Mouse (Mus musculus) layer of hippocampus, postnatal 10 days (tissue): ENCODE data around the gene Lcmt2. TPM values are rescaled to one million over a fixed set of nuclear protein-coding genes. Genes with fewer than 3 reads are reported as not detected.
A peak's percentile ranks its signal among the peaks of the same experiment; 100 is the strongest.
"Not testable (repeated sequence)": the region's sequence is repeated elsewhere in the genome, so short reads cannot be mapped to it uniquely, and the experiment has no call there.

ENCODE experiments used
- DNase-seq, 2 experiments: peaks; one replicate each; pipeline ENCODE4 v3.0.0; 2021; ENCODE audit warnings: low spot score in 2 of 2
- long read RNA-seq: library from polyadenylated mRNA; stranded (forward); transcript quantifications from one replicate; pipeline ENCODE4 v2.0.0, GENCODE M21; 2023
- total RNA-seq, 2 experiments: library from RNA; stranded (reverse); gene quantifications; 2 replicates each; pipeline ENCODE4 v1.2.3; 2021

Lcmt2 gene
- total RNA-seq: 1 to 10 TPM; 6.7 to 7.5 TPM
- long read RNA-seq, transcript Lcmt2-202 (1 exons, 3,056 nt): major isoform, 11 of 11 reads
- long read RNA-seq, partial matches to known transcripts: 0 of 11 reads
- long read RNA-seq, other reads (novel, unspliced or antisense): 0 of 11 reads

DNA sequence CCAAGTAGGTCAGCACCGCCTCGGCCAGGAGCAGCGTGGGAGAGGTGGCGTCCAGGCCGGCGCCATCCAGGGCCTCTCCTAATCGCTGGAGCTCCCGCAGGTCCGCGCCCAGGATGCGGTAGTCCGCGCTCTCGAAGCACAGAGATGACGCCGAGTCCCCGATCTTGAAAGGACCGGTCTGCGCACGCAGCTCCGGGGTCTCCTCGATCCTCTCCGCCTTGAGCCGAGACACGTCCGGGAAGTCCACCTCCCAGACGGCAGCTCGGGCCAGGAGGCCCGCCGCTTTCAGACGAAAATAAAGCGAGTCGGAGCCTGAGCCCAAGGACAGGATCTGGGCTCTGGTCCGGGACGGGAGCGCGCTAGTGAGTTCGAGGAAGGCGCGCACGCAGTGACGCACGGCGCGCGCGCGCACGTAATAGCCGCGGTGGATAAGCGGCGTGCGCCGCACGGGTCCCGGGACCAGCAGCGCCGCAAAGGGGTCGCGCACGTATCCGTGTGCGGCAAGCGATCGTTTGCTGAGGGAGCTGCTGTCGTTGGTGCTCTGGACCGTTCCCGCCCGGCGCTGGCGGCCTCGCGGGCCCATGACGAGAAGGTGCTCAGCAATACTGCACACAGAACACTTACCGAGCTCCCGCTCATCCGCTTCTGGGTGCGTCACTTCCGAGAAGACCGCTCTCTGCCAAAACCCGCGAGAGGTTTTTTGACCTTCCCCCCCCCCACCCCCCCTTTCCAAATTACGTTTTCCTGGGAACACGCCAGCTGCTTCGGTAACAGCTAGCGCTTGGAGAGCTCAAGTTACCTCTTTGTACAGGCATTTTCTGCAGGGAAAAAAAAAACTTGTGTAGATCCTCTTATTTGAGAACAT, at the start of gene Lcmt2, which contains the start of gene Adal:
TSS of gene Lcmt2 (minus strand) at position 636 of the 865 bp plus-strand sequence.
TSS of gene Adal (plus strand) at position 411 of the 865 bp plus-strand sequence.
- peak; percentile 90 to 94 for DNase-seq

DNA sequence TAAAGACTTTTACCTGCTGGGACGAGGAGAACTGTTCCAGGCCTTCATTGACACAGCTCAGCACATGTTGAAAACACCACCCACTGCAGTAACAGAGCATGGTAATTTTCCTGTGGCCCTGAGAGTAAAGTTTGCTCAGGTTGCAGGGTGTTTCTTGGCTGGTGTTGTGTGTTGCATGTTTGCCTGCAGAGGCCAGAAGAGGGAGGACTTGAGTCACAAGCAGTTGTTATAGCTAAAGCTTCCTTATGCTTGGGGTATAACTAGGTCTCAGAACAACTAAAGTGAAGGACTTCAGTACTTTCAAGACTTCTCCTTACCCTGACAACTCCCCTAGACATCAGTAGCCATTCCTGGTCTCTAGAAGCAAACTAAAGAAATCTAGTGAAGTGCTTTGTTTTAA, 48.1 kb upstream of the Lcmt2 start:
- DNase-seq: no peak

DNA sequence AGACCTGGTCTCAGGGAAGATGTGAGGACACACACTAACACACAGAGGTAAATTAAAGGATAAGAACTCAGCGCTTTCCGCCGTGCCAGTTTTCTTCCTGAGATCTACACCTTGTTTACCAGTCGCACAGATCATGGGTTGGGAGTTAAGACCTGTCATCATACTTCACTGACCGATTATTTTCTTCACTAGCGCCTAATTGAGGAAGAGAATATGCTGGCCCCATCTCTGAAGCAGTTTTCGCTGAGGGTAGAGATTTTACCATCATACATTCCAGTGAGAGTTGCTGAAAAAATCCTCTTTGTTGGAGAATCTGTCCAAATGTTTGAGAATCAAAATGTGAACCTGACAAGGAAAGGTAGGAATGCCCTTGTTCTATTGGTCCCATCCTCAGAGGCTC, 43.7 kb upstream of the Lcmt2 start:
- no peak for DNase-seq

DNA sequence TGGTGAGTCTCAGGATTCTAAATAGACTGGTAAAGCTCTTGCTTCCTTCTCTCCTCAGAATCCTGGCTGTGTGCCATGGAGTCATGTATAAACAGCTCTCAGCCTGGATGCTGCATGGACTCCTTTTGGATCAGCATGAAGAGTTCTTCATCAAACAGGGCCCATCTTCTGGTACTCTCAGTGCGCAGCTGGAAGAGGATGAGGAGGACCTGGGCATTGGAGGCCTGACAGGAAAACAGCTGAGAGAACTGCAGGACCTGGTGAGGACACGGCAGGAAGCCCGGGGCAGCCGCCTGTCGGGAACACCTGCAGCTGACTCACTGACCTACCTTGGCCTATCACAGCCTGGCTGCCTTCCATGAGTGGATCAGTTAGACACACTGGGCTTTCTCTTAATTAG, 43.0 kb upstream of the Lcmt2 start:
- no peak for DNase-seq

DNA sequence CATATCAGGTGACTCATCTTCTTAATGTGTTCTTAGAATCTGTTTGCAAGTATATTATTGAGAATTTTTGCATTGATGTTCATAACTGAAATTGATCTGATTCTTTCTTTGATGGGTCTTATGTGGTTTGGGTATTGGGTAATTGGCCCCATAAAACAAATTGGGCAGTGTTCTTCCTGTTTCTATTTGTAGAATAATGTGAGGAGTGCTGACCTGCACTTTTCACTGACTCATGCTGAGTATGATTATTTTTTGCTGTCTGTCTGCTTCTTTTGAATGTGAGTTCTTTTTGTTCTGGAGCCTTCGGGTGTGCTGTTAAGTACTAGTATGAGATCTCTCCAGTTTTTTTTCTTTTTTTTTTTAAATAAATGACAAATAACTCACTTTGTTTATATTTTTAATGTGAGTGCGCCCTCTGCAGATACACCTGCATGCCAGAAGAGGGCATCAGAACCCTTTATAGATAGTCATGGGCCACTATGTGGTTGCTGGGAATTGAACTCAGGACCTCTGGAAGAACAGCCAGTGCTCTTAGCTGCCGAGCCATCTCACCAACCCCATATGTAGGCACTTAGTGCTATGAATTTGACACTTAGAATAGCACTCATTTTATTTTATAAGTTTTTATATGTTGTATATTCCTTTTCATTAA, 38.5 kb upstream of the Lcmt2 start:
- no peak for DNase-seq

DNA sequence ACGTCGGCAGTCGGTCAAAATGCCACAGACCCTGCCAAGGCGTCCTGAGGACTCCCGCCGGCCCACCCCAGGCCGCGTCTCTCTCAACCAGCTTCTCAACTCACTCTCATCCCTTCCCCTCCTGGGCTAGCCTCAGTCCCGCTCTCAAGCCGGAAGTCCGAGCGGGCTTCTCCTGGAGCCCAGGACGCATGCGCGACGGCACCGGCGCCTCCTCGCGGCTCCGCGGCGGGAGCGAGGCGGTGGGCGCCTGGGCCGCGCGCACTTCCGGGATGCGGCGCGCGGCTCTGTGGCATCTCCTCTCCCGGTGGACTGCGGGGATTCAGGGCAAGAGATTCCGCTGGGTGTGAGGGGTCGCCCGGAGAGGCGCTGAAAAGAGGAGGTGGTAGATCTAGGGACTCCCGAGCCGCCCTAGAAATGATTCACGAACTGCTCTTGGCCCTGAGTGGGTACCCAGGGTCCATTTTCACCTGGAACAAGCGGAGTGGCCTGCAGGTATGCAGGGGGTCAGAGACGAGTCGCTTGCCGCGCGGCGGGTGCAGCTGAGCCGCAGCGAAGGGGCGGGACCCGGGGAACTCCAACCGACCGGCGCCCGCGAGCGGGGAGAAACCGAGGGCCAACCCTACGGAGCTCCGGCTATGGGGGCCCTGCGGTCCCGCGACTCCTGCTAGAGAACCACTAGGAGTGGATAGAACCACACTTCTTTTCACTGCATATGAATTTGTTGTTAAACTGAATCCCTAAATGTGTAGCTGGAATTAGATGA, 30.7 kb upstream of the Lcmt2 start, which contains the start of gene Zscan29:
TSS of gene Zscan29 (minus strand) at position 146 of the 763 bp plus-strand sequence.
- peak; percentile 82 to 90 for DNase-seq

DNA sequence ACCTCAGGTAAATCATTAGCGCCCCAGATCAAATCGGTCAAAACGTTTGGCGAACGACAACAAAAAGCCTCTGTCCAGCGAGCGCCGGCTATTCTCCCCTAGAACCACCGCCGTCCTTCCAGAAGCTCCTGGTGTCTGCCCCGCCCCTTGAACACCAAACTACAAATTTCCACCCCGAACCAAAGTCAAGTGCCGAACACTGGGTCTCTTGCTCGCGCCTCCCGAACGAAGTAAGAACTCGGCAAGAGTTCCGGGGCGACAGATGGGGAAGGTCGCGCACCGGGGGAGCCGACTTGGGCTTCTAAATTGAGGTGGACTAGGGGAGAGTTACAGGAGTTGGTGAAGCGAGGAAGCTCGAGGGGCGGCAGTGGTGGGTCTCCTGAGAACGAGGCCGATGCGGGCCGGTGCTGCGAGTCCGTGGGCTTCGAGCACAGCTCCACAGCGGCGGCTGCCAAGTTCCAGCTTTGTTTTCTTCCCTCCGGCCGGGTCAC, 30.1 kb upstream of the Lcmt2 start, which contains the start of gene Tubgcp4:
TSS of gene Tubgcp4 (plus strand) at position 174 of the 491 bp plus-strand sequence.
- DNase-seq: no peak

DNA sequence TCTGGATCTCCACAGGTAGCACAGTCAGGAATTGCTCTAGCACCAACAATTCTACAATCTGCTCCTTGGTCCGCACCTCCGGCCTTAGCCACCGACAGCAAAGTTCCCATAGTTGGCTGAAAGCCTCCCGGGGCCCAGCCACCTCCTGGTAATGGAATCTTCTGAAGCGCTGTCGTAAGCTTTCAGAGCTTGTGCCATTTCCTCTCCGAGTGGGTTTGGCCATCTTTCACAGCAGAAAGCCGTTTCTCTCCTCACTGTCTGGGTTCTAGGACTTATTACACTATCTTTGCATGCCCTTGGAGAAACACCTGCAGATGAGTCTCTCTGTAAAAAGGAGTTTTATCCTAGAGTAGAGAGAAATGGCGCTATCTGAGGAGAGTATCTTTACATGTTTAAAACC, 29.4 kb upstream of the Lcmt2 start:
- DNase-seq: peak; percentile 9 to 29

DNA sequence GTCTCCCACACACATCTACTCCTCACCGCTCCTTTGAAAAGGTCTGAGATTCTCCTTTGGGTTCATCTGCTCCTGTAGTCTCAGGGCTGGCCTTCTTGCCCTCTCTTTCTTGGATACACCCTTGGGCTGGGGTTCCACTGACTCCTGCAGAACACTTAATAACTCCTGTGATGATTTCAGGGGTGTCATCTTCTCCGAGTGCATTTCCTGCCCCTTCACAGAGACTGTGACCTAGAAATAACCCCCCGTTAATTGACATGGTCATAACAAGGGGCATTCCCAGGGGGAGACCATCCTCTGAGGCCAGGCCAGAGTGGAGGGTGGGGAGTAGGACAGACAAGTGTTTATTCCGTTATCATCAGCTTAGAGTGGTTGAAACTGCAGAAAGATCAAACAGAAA, 28.7 kb upstream of the Lcmt2 start:
- no peak for DNase-seq

DNA sequence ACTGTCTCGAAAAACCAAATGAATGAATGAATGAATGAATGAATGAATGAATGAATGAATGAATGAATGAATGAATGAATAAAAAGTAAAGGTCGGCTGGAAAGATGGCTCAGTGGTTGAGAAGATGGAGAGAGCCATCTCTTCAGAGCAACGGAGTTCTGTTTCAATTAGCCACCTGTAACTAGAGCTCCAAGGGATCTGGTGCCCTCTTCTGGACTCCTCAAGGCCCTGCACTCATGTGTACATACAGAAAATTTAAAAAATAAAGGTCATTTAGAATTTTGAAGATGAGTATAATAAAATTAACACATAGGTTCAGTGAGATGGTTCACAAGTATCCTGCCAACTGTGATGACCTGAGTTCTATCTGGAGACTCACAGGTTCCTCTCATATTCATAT, 12.6 kb upstream of the Lcmt2 start:
- no peak for DNase-seq

DNA sequence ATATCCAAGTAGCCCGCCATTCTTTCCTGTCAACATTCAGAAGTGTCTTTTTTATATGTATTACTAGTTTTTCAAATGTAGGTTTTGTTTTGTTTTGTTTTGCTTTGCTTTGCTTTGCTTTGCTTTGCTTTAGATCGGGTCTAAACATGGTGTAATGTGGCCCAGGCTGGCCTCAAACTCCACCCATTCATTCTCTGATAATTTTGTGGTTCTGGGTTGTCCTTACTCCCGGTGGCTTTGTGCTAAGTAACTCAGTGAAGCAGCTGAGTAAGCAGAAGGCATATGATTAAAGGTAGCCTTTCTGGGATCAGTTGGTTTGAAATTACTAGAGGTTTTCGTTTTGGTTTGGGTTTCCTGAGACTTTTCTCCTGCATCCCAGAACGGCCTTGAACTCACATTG, 9.2 kb upstream of the Lcmt2 start:
- no peak for DNase-seq

DNA sequence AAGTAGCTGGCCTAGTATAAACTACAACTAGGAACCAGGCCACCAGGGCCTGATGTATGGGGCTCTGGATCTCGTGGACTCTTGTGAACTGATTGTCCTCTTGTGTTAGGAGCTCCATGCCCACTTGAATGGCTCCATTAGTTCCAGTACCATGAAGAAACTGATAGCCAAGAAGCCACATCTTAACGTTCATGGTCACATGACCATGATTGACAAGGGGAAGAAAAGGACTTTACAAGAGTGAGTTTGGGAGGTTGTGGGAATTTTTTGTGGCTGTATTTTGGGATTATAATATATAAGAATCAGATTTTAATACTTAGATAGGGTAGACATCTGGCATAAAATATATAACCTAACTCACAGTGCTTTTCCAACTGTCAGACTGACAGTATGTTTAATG, 2.0 kb upstream of the Lcmt2 start:
- no peak for DNase-seq

DNA sequence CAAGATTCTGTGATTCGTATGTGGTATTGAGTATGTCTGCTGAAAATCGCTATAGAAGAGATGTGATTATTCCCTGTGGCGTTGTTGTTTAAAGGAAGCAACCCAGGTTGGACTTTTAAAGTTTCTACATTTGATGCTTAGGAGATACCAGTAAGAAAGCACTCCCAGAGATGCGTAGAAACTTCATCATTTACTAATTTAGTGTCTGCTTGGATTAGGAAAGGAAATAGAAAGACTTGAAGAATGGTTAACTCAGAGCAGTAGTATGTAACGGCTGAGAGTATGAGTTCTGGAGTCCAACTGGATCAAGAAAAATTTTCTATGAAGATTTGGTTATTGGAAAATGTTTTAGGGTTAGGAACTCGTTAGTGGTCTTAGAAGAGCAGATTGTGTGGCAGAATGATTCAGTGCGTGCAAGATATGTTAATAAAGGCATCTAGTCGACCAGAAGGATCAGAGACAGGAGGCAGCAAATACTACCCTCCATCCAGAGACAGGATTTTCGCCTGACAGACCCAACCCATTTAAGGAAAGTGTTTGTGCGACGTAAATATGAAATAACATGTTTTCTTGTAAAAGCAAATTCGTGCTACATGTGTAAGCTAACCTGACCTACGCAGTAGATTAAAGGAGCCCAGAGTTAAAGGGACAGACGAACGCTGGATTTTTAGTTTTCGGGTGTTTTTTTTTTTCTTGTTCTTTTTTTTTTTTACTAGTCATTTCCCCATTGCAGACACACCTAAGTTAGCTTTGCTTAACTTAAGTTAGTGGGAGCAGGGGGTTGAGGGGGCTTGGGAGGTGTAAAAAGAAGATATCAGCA, 973 bp upstream of the Lcmt2 start:
- DNase-seq: no peak

DNA sequence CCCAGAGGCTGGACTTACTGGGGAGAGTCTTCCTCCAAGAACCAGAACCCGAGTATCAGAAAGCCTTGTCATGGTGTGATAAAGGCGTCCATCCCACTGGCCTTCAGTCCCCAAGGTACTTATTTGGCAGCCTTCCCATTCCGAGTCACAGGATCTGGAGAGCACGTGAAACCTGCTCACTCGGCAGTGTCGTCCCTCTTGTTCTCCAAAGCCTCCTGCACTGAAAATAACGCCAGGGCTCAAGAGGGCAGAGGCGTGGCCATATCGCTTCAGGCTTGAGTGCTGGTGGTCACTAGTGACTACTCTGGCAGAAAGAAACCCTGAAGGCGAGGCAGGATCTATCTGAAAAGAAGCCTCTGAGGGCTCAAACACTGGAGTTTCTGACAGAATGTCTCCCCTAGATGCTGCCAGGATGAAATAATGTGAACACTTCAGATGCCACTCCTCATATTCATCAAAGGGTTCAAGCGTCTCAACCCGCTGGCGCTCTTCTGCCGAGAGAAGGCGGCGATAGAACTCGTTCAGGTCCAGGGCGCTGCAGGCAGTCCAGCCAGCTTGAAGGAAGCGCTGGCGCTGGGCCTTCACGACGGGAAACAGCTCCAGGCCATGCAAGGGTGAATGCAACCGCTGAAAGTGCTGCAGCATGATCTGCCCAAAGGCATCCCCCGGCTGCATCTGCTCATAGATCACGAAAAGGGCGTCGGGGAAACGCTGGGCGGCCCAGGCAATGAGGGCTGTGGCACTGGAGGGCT, 1.0 kb downstream of the Lcmt2 start:
- DNase-seq: peak; percentile 10 to 20

DNA sequence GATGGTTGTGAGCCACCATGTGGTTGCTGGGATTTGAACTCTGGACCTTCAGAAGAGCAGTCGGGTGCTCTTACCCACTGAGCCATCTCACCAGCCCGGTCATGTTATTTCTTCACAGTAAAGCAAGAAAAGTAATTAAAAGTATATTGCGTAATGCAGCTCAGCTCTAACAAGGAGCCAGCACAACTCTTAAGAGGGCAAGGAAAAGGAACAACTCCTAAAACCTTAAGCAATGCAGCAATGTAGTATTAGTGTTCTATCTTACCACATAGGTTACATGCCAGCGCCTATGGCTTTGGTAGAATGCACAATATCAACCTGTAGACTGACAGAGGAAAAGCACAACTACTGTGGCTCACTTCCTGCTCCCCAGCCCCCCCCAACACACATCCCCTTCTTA, 3.1 kb downstream of the Lcmt2 start:
- no peak for DNase-seq

DNA sequence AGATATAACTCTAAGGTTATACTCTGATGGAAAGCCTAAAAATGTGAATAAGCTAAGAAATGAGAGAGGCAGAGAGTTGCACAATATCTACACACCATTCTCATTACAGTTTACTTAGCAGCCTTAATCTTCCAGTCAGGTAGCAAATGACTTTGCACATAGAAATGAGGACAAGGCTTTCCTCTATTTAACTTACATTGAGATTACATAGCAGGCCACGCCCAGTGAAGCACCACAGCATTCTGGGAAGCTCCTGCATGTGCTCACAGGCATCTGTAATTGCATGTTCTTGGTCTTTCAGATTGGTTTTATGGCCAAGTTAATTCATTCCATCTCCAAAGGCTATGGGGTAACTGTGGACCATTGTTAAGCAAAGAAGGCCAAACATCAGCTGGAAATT, 7.6 kb downstream of the Lcmt2 start:
- DNase-seq: no peak

DNA sequence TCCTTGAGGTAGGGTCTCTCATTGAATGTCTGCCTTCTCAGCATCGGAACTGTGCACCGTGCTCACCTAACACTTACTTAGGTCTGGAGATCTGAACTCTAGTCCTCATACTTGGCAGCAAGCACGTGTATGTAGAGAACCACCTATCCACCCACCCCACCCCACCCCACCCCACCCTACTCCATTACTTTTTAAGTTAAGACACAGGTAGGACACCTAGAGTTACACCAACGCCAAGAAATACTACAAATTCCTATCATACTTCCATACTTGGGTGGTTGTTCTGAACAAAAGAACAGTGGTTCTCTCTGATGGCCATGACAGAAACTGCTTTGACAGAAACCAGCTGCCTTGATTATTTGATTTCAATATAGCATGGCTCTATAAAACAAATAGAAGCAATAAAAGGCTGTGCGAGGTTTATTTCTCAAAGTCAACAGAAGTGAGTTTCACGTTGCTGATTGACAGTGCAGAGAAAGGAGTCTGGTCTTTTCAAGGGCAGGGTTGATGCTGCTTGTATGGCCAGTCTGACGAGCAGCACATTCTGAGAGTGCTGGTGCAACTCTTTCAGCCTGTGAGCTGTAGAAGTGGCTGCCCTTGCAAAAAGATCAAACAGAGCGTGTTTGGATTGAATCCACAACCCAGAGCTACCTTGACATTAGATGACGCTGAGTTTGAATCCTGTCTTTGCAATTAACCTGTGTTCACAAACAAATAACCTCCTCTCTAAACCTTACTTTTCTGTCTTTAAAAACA, 11.4 kb downstream of the Lcmt2 start:
- no peak for DNase-seq

DNA sequence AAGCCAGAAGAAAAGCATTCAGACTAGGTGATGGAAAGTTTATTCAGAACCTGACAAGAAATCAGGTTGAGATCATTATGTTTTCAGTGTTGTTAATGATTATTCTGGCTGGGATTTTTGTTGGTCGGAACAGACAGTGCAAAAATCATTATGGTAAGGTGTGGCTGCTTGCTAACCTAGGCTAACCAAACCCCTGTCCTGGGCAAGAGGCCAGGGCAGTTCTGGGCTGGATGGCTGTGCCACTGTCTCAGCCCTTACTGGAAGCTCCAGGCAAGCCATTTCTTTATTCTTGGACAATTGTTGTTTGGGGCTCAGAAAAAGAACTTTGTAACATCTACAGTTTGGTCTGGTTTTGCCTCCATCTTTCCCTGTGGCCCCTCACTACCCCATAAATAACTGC, 12.9 kb downstream of the Lcmt2 start:
- no peak for DNase-seq

DNA sequence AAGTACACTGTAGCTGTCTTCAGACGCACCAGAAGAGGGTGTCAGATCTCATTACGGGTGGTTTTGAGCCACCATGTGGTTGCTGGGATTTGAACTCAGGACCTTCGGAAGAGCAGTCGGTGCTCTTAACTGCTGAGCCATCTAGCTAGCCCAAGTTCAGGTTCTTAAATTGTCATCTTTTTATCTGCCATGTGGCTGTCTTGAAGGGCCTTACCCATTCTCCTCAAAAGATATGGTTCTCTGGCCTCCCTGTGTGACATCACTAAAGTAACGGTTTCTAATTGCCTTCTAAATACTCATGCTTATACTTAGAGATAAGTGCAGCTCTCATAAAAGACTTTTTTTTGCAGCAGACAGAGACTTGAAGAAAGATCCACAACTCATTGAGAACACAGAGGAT, 14.2 kb downstream of the Lcmt2 start:
- not testable (repeated sequence) for DNase-seq
